Mouse (Mus musculus): ENCODE measurements around the gene Flt3l. TPM values are rescaled to one million over a fixed set of nuclear protein-coding genes. Genes with fewer than 3 reads are reported as not detected.
A peak's percentile ranks its signal among the peaks of the same experiment; 100 is the strongest.
"Not testable (repeated sequence)": the region's sequence is repeated elsewhere in the genome, so short reads cannot be mapped to it uniquely, and the experiment has no call there.

Flt3l gene
- total RNA-seq (2018; cell fraction: chromatin; rRNA removed): 10 to 100 TPM in 25 of 26 experiments, 1 to 10 TPM in 1; 5.1 to 67.4 (median 27.4) TPM
- total RNA-seq (2018; cell fraction: cytosol; rRNA removed): 10 to 100 TPM in 14 of 26 experiments, 1 to 10 TPM in 12; 4.7 to 15.9 (median 10.5) TPM
- total RNA-seq (2018; cell fraction: nucleus; rRNA removed): 10 to 100 TPM in 22 of 26 experiments, 1 to 10 TPM in 4; 7.7 to 42.8 (median 25.9) TPM
- polyA plus RNA-seq (2018): 4.4 to 9.9 TPM (median 8.0 TPM) in 3 replicates

DNA sequence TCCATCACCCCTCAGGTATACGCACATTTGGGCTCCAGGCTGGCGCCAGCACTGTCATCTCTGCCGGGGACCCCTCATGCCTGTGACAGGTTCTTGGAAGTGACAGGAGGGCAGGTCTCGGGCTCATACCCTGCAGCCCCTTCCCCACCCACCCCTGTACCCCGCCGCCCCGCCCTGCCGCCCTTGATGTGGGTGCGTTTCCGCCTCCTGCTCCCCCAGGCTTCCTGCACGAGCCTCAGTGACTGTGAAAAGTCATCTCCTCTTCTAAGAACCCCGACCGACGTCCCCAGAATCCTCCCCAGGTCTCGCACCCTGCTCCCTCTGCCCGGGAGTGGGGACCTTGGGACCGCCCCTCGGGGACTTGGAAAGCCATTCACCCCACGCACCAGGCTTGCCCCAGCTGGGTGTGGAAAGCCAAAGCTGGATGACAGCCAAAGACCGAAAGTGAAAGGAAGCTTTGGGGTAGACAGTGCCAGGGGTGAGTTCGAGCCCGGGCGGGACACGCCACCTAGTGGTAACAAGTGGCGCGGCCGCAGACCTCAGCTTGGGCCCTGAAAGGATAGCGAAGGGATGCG is at the start of gene Flt3l, which contains the start of gene Gm45713:
Gene Flt3l, minus strand, starts transcription at position 440 of the 575 bp plus-strand sequence.
Gene Gm45713, minus strand, starts transcription at position 239 of the 575 bp plus-strand sequence.
- peak within 1 kb of the TSS; percentile 62 for H3K4me3 ChIP-seq (ENCODE audit: inconsistent target)
- no peaks in the 10 kb centered on the region for H3K36me3 ChIP-seq (ENCODE audit: inconsistent target)
- H3K79me2 ChIP-seq (ENCODE audit: inconsistent target): no peaks in the 10 kb centered on the region
- 1% methylated on average over 21 of the region's 29 CpGs for WGBS (ENCODE audit: missing documents)
- peak within 1 kb of the TSS; percentile 71 for H3K27ac ChIP-seq

DNA sequence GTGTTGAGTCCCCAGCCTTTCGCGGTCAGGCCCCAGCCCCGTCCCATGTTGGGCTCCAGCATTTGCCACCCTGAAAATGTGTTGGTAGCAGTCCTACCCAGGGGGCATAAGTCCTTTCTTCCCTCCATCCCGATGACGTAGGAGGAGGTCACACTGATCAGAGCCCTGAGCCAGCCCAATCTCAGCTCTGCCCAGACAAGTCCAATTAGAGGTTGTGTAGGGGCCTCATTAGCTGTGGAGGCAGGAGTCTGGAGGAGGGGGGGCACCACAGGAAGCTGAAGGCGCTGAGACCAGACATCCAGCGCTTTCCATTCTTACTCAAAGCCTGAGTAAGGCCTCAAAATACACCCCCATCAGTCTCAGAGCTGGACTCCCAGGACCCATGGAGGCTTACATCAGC is 49.7 kb upstream of the Flt3l start:
- WGBS (ENCODE audit: missing documents): 83% methylated on average over 7 of the region's 7 CpGs
- no peak overlapping the region for H3K27ac ChIP-seq
- H3K79me2 ChIP-seq (ENCODE audit: inconsistent target): no peaks in the 10 kb centered on the region
- H3K4me3 ChIP-seq (ENCODE audit: inconsistent target): no peak overlapping the region
- no peaks in the 10 kb centered on the region for H3K36me3 ChIP-seq (ENCODE audit: inconsistent target)

DNA sequence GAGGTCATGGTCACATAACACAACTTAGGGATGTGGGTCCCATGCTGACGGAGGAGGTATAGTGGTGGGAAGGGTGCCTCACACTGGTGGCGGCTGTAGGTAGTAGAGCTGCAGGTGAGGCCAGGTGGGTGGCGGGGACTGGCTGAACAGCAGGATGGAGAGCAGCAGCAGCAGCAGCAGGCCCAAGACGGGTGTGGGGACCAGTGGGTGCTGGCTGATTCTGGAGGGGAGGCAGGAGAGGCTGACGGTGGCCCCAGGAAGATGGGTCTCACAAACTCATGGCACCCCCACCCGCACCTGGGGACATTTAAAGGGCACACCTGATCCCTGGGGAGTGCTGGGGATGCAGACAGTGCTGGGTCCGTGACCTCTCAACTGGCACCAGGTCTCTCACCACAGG is 47.4 kb upstream of the Flt3l start:
- 88% methylated on average over 7 of the region's 7 CpGs for WGBS (ENCODE audit: missing documents)
- no peaks in the 10 kb centered on the region for H3K36me3 ChIP-seq (ENCODE audit: inconsistent target)
- no peak overlapping the region for H3K27ac ChIP-seq
- no peaks in the 10 kb centered on the region for H3K79me2 ChIP-seq (ENCODE audit: inconsistent target)
- no peak overlapping the region for H3K4me3 ChIP-seq (ENCODE audit: inconsistent target)

- WGBS (ENCODE audit: missing documents): 26% methylated on average over 11 of the region's 11 CpGs
- Histone ChIP-seq H3K4me3 (ENCODE audit: inconsistent target) (no peak overlapping the region), H3K79me2 (ENCODE audit: inconsistent target) (no peaks in the 10 kb centered on the region), H3K27ac (no peak overlapping the region), H3K36me3 (ENCODE audit: inconsistent target) (no peaks in the 10 kb centered on the region)
Measured at GRCm38 (mm10) chr7:45182606-45183005, 46.4 kb upstream of the Flt3l start.

- WGBS (ENCODE audit: missing documents): 0% methylated on average over 34 of the region's 34 CpGs
- no peak overlapping the region for H3K4me3 ChIP-seq (ENCODE audit: inconsistent target)
- no peak overlapping the region for H3K27ac ChIP-seq
- H3K79me2 ChIP-seq (ENCODE audit: inconsistent target): no peaks in the 10 kb centered on the region
- no peaks in the 10 kb centered on the region for H3K36me3 ChIP-seq (ENCODE audit: inconsistent target)
Measured at GRCm38 (mm10) chr7:45182199-45182601, 46.0 kb upstream of the Flt3l start.

DNA sequence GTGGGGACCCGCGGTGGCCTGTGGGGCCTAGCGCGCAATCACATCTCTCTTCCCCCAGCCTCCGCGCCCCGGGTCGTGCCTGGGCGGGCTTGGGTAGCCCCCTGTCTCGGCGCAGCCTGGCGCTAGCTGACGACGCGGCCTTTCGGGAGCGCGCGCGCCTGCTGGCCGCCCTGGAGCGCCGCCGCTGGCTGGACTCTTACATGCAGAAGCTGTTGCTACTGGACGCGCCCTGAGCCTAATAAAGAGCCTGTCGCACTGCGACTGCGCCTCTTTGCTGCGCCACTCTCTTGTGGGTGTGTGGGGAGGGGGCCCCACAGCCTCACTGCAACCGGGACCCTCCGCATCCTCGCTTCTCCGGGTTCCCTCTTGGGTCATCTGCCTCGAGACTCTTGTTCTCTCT is 45.3 kb upstream of the Flt3l start:
- no peak overlapping the region for H3K4me3 ChIP-seq (ENCODE audit: inconsistent target)

DNA sequence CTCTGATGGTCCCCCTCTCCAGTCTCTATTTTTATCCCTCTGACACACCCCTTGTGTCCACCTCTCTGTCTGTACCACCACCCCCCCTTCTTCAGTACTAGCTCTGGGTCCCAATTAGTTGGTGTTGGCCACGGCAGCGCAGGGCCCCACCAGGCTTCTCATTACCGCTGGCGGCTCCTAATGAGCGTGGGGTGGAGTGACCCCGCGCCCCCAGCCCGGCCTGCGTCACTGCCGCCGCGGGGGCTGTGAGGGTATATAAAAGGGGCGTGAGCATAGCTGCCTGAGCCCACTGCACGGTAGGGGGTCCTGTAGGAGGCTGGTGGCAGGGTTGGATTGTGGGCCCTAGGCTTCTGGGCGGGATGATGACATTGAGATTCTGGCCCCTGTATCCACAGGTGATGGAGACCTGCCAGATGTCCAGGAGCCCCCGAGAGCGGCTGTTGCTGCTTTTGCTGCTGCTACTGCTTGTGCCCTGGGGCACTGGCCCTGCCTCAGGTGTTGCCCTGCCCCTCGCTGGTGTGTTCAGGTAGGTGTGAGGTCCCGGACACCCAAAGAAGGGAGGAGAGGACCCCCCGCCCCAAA is 44.8 kb upstream of the Flt3l start, which contains the start of gene Pth2:
Gene Pth2, plus strand, starts transcription at position 100 of the 582 bp plus-strand sequence.
- no peak within 1 kb of the TSS for H3K4me3 ChIP-seq (ENCODE audit: inconsistent target)
- no peaks in the 10 kb centered on the region for H3K36me3 ChIP-seq (ENCODE audit: inconsistent target)
- no peak within 1 kb of the TSS for H3K27ac ChIP-seq
- H3K79me2 ChIP-seq (ENCODE audit: inconsistent target): no peaks in the 10 kb centered on the region
- 46% methylated on average over 18 of the region's 20 CpGs for WGBS (ENCODE audit: missing documents)

More for the DNA sequence above, 45.3 kb upstream of the Flt3l start:
- 6% methylated on average over 20 of the region's 35 CpGs for WGBS (ENCODE audit: missing documents)
- H3K27ac ChIP-seq: no peak overlapping the region
- H3K36me3 ChIP-seq (ENCODE audit: inconsistent target): no peaks in the 10 kb centered on the region
- no peaks in the 10 kb centered on the region for H3K79me2 ChIP-seq (ENCODE audit: inconsistent target)

DNA sequence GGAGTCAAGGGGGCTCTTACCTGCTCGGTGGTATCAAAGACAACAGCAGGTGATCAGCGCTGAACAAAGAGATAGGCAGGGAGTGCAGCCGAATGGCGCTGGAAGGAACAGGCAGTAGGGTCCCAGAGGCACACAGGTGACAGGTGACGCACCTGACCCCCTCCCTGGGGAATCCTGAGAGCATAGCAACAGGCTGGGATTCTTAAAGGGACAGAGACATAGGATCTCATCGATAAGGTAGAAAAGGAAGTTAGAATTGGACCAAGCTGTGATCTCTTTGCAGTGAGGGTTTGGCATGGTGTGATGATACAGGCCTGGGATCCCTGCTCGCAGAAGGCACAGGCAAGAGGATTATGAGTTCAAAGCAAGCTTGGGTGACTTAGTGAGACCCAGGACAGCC is 43.2 kb upstream of the Flt3l start, which contains the start of gene Gfy:
Gene Gfy, minus strand, starts transcription at position 101 of the 400 bp plus-strand sequence.
- Histone ChIP-seq H3K36me3 (ENCODE audit: inconsistent target) (no peaks in the 10 kb centered on the region), H3K79me2 (ENCODE audit: inconsistent target) (no peaks in the 10 kb centered on the region), H3K27ac (no peak within 1 kb of the TSS), H3K4me3 (ENCODE audit: inconsistent target) (no peak within 1 kb of the TSS)
- 44% methylated on average over 7 of the region's 7 CpGs for WGBS (ENCODE audit: missing documents)

GRCm38 (mm10) chr7:45178550-45178949 is 42.3 kb upstream of the Flt3l start:
- 26% methylated on average over 7 of the region's 7 CpGs for WGBS (ENCODE audit: missing documents)
- Histone ChIP-seq H3K79me2 (ENCODE audit: inconsistent target) (no peaks in the 10 kb centered on the region), H3K36me3 (ENCODE audit: inconsistent target) (no peaks in the 10 kb centered on the region), H3K4me3 (ENCODE audit: inconsistent target) (no peak overlapping the region), H3K27ac (no peak overlapping the region)

DNA sequence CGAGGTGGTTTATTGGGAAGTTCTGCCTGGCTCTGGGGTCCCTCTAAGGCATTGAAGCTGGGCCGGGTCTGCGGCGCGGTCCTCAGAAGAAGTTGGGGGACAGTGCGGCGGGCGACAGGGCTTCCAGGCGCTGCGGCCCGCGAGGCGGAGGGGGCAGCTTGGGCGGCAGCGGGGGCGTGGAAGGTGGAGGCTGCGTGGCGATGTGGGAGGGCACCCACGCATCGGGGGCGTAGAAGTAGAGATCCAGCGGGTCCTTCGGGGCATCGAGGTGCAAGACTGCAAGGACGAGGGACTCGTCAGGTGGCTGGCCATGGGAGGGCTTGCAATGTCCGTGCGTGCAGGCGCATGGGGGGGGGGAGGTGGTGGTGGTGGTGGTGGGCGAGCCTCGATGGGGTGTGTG is 40.1 kb upstream of the Flt3l start:
- WGBS (ENCODE audit: missing documents): 5% methylated on average over 30 of the region's 31 CpGs
- Histone ChIP-seq H3K36me3 (ENCODE audit: inconsistent target) (no peaks in the 10 kb centered on the region), H3K27ac (no peak overlapping the region), H3K79me2 (ENCODE audit: inconsistent target) (no peaks in the 10 kb centered on the region), H3K4me3 (ENCODE audit: inconsistent target) (no peak overlapping the region)

GRCm38 (mm10) chr7:45175929-45176328 is 39.7 kb upstream of the Flt3l start:
- H3K4me3 ChIP-seq (ENCODE audit: inconsistent target): no peak overlapping the region
- H3K79me2 ChIP-seq (ENCODE audit: inconsistent target): no peaks in the 10 kb centered on the region
- 11% methylated on average over 13 of the region's 23 CpGs for WGBS (ENCODE audit: missing documents)
- no peaks in the 10 kb centered on the region for H3K36me3 ChIP-seq (ENCODE audit: inconsistent target)
- no peak overlapping the region for H3K27ac ChIP-seq

- 4% methylated on average over 13 of the region's 13 CpGs for WGBS (ENCODE audit: missing documents)
- H3K36me3 ChIP-seq (ENCODE audit: inconsistent target): no peaks in the 10 kb centered on the region
- H3K27ac ChIP-seq: no peak overlapping the region
- no peaks in the 10 kb centered on the region for H3K79me2 ChIP-seq (ENCODE audit: inconsistent target)
- H3K4me3 ChIP-seq (ENCODE audit: inconsistent target): no peak overlapping the region
Measured at GRCm38 (mm10) chr7:45175398-45175797, 39.2 kb upstream of the Flt3l start.

DNA sequence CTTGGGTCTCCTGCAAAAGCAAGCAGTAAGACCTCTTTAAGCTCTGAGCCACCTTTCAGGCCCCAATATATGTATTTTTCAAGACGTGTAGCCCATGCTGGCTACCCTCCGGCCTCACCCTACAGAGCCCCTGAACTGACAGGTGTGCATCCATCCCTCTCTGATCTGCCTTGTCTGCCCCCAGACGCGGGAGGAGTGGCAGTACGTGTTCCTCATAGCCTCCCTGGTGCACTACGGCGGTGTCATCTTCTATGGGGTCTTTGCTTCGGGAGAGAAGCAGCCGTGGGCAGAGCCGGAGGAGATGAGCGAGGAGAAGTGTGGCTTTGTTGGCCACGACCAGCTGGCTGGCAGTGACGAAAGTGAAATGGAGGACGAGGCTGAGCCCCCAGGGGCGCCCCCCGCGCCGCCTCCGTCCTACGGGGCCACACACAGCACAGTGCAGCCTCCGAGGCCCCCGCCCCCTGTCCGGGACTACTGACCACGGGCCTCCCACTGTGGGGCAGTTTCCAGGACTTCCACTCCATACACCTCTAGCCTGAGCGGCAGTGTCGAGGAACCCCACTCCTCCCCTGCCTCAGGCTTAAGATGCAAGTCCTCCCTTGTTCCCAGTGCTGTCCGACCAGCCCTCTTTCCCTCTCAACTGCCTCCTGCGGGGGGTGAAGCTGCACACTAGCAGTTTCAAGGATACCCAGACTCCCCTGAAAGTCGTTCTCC is 38.5 kb upstream of the Flt3l start:
- Histone ChIP-seq H3K79me2 (ENCODE audit: inconsistent target) (no peaks in the 10 kb centered on the region), H3K27ac (no peak overlapping the region), H3K4me3 (ENCODE audit: inconsistent target) (no peak overlapping the region), H3K36me3 (ENCODE audit: inconsistent target) (no peaks in the 10 kb centered on the region)
- WGBS (ENCODE audit: missing documents): 5% methylated on average over 29 of the region's 29 CpGs

GRCm38 (mm10) chr7:45173772-45174171 is 37.5 kb upstream of the Flt3l start:
- not testable (repeated sequence) for H3K4me3 ChIP-seq (ENCODE audit: inconsistent target); H3K36me3 ChIP-seq (ENCODE audit: inconsistent target); H3K27ac ChIP-seq; H3K79me2 ChIP-seq (ENCODE audit: inconsistent target)
- 40% methylated on average over 1 of the region's 1 CpGs for WGBS (ENCODE audit: missing documents)

DNA sequence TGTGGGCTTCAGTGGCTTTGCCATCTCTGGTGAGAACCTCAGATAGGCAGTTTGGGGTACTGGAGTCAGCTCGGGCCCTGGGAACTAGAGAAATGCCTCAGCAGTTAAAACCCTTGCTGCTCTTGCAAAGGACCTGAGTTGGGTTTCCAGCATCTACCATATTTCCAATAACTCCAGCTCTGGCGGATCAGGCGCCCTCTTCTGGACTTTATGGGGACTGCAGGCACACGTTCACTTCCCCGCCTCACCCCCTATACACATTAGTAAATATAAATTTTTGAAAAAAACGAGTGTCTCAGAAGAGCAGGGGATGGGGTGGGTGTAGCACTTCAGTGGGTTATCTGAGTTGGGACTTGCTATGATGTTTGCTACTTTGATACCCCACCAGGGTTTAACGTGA is 36.7 kb upstream of the Flt3l start:
- no peak overlapping the region for H3K27ac ChIP-seq
- no peaks in the 10 kb centered on the region for H3K79me2 ChIP-seq (ENCODE audit: inconsistent target)
- H3K4me3 ChIP-seq (ENCODE audit: inconsistent target): no peak overlapping the region
- 64% methylated on average over 7 of the region's 7 CpGs for WGBS (ENCODE audit: missing documents)
- no peaks in the 10 kb centered on the region for H3K36me3 ChIP-seq (ENCODE audit: inconsistent target)

Data from macrophage (primary cell).